In the genomic region with DNA sequence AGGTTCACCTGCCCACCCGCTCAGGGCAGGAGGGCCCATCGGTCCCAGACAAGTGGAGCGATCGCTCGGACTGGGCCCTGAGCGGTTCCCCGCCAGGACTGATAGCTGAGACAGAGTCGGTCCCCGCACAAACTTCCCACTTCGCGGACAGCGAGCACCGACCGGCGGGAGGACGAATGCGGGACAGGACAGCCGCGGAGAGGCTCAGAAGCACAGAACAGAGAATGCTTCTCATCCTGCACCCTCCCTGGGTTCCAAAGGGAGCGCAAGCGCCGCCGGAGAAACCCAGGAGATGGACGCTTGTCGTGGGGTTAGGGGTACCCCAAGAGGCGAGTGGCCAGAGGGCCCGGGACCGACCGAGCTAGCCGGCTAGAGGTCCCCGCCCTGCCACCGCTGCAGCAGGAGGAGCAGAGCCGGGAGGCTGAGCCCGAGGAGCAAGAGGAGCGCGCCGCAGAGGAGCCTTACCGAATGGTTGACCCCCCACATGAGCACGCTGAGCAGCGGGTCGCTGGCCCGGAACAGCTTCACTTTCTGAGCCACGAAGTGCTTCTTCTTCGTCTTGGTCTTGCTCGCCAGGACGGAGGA, we compare ENCODE assay signal across 8 mouse cellular contexts. TPM values are rescaled to one million over a fixed set of nuclear protein-coding genes. Genes with fewer than 3 reads are reported as not detected.
DNase-seq lines count a peak whose midpoint lies in the region; ATAC-seq lines count a peak whose summit lies in the region.

No protein-coding gene starts in this region.

- H3K27me3 ChIP-seq in forebrain, embryonic 13.5 days, result 0 out of 2 replicates have a peak, but pooled peaks cover 3% of the 10 kb centered on the region
- no peaks in the 10 kb centered on the region for H3K27me3 ChIP-seq in hindbrain, embryonic 10.5 days (ENCODE audit: insufficient read depth, poor library complexity, severe bottlenecking)

- DNase-seq in cerebellum, adult 11 months, result no peak
- peak; percentile 62 to 74 for DNase-seq in adrenal gland, postnatal 36 days
- DNase-seq in hindbrain, embryonic 10.5 days (ENCODE audit: low spot score), result peak; percentile 75
- DNase-seq in layer of hippocampus, postnatal 36 days, result peak; percentile 53 to 62
- DNase-seq in right cerebral cortex, postnatal 25 days, result peak; percentile 69

- H3K9ac ChIP-seq in forebrain, embryonic 13.5 days, result peak overlapping the region; percentile 83

- H3K9me3 ChIP-seq in forebrain, embryonic 13.5 days (replicated peaks), result no peaks in the 10 kb centered on the region
- H3K9me3 ChIP-seq in hindbrain, embryonic 10.5 days, result no peaks in the 10 kb centered on the region

- H3K4me1 ChIP-seq in forebrain, embryonic 13.5 days, result peaks cover 18% of the 10 kb centered on the region
- peaks cover 30% of the 10 kb centered on the region for H3K4me1 ChIP-seq in hindbrain, embryonic 10.5 days (replicated peaks)

- H3K4me2 ChIP-seq in forebrain, embryonic 13.5 days, result peak overlapping the region; percentile 98

- WGBS in forebrain, embryonic 13.5 days, result under 1% methylated on average over 42 of the region's 46 CpGs
- WGBS in hindbrain, embryonic 10.5 days, result under 1% methylated on average over 46 of the region's 46 CpGs

- peak overlapping the region; percentile 79 for H3K4me3 ChIP-seq in forebrain, embryonic 13.5 days
- H3K4me3 ChIP-seq in hindbrain, embryonic 10.5 days, result peak overlapping the region; percentile 84

- ATAC-seq in cerebellum, adult (ENCODE audit: insufficient number of reproducible peaks, low FRiP score, low TSS enrichment), result peak; percentile 68
- peak; percentile 68 for ATAC-seq in forebrain, embryonic 13.5 days
- ATAC-seq in megakaryocyte progenitor cell, adult 5-6 weeks (replicated peaks; ENCODE audit: poor library complexity), result peak; percentile 27

- no peaks in the 10 kb centered on the region for H3K36me3 ChIP-seq in forebrain, embryonic 13.5 days (ENCODE audit: poor library complexity, severe bottlenecking)
- no peaks in the 10 kb centered on the region for H3K36me3 ChIP-seq in hindbrain, embryonic 10.5 days

- peak overlapping the region; percentile 94 for H3K27ac ChIP-seq in forebrain, embryonic 13.5 days
- peak overlapping the region; percentile 92 for H3K27ac ChIP-seq in hindbrain, embryonic 10.5 days

RNA-seq across cellular contexts. Expression of a gene that starts 0.4 kb away (rescaled TPM):
- 10 to 100 TPM; 30.1 to 36.7 TPM for total RNA-seq in adrenal gland, postnatal 36 days (2021)
- polyA plus RNA-seq in forebrain, embryonic 13.5 days (2015; fragmentation: Nextera tagmentation; extraction: Ambion mirVana), result 8.0 and 8.3 TPM in 2 replicates
- polyA plus RNA-seq in hindbrain, embryonic 10.5 days (2016; fragmentation: Nextera tagmentation; extraction: Ambion mirVana), result 7.7 and 9.0 TPM in 2 replicates
- total RNA-seq in layer of hippocampus, postnatal 36 days (2021), result 10 to 100 TPM; 57.2 to 57.6 TPM
- total RNA-seq in megakaryocyte progenitor cell, adult 5-6 weeks (2015), result 47.3 and 62.2 TPM in 2 replicates
- total RNA-seq in megakaryocyte progenitor cell, adult 5-6 weeks (2017), result 23.2 and 23.5 TPM in 2 replicates

RNA-seq across cellular contexts. Expression of a gene that starts 0.7 kb away (rescaled TPM):
- under 1 TPM; 0.43 to 0.76 TPM for total RNA-seq in adrenal gland, postnatal 36 days (2021)
- 0.26 and 0.48 TPM in 2 replicates for polyA plus RNA-seq in forebrain, embryonic 13.5 days (2015; fragmentation: Nextera tagmentation; extraction: Ambion mirVana)
- 0.17 and 0.55 TPM in 2 replicates for polyA plus RNA-seq in hindbrain, embryonic 10.5 days (2016; fragmentation: Nextera tagmentation; extraction: Ambion mirVana)
- total RNA-seq in layer of hippocampus, postnatal 36 days (2021), result 1 to 10 TPM in 1 of 2 experiments, under 1 TPM in 1; 0.77 to 1.2 TPM
- 1.2 and 1.4 TPM in 2 replicates for total RNA-seq in megakaryocyte progenitor cell, adult 5-6 weeks (2015)
- 0.17 TPM in 1 of 2 replicates, not detected in the other for total RNA-seq in megakaryocyte progenitor cell, adult 5-6 weeks (2017)
